Mouse (Mus musculus): ENCODE results near the gene Enpep.

DNA sequence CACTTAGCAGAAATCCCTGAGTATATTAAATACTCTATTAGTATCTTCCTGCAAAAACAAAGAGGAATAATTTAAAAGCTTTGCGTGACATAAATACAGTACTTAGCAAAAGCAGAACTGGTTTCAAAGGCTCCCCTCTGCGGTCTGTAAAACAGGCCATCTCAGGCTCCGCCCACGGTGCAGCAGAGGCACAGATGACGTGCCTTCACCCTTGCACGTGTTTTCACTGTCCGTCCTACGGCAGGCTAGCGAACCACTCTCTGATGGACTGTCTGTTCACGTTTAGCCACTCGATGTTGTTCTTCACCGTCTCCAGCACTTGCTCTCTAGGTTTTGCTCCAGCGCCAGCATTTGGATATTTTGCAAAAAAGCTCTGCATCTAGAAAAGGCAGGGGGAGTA, 62.5 kb downstream of the Enpep start:
- TF ChIP-seq CTCF (conservative IDR thresholded peaks at IDR 0.05; ENCODE audit: low read length) (no peak), NANOG (IDR thresholded peaks at IDR 0.05; ENCODE audit: borderline replicate concordance, low read length) (no peak)

Measured in E14TG2a.4 (cell line).